Mouse (Mus musculus) E14TG2a.4 (cell line): Measurements from ENCODE around the gene Col23a1.

Experiments used
- CTCF ChIP-seq: conservative IDR thresholded peaks from 2 replicates; pipeline ENCODE4 v1.5.1; 2014; ENCODE audit warnings: low read length
- NANOG ChIP-seq: IDR thresholded peaks from 2 replicates; pipeline ENCODE4 v1.6.1; 2014; ENCODE audit warnings: borderline replicate concordance, low read length, mixed read lengths
- POU5F1 ChIP-seq: IDR thresholded peaks from 2 replicates; pipeline ENCODE4 v1.6.1; 2014; ENCODE audit warnings: low read length, borderline replicate concordance

DNA sequence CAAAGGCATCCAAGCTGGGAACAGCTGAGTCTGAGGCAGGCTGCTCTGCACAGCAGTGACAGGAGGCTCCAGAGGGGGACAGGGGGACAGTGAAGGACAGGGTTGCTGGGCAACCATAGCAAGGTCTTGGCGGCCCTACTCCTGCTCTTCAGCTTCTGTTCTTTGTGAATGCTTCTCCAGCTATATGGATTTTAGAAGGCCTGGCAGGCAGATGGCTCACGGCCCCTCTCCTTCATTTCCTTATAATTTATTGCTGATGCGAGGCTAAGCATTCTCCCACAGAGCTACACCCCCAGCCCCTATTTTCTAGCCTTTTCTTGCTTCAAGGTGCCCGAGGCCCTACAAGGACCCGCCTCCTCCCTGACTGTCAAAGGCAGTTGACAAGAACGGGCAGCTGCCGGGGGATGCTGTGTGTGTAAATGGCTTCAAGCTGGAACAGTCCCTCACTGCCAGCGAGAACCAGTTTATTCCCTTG, 169.9 kb downstream of the Col23a1 start:
- TF ChIP-seq CTCF (no peak), POU5F1 (no peak), NANOG (no peak)
